Mouse (Mus musculus) heart, postnatal 0 days (tissue): ENCODE results near the gene Dab1. TPM values are rescaled to one million over a fixed set of nuclear protein-coding genes. Genes with fewer than 3 reads are reported as not detected.

Source experiments
- ATAC-seq: fragments of 200-750 bp; cut with Nextera tagmentation; 2 replicates; pipeline ENCODE4 v1.8.0; 2017; ENCODE audit warnings: low read depth, moderate number of reproducible peaks, moderate library complexity; ENCODE audit not compliant: insufficient read depth
- DNase-seq: peaks from one replicate; pipeline ENCODE4 v3.0.0-alpha.2; 2016; ENCODE audit warnings: low spot score
- H3K27ac ChIP-seq: fragments of 300-500 bp; sonication (generic); 2 replicates; pipeline ENCODE4 v1.5.1; 2014; ENCODE audit warnings: low read depth, mild to moderate bottlenecking
- H3K27me3 ChIP-seq: fragments of 300-500 bp; sonication (generic); 2 replicates; pipeline ENCODE4 v1.6.1; 2014; ENCODE audit warnings: low read length, mixed read lengths; ENCODE audit not compliant: control insufficient read depth, insufficient read depth
- H3K36me3 ChIP-seq: fragments of 300-500 bp; sonication (generic); replicated peaks from 2 replicates; pipeline ENCODE4 v1.6.1; 2014; ENCODE audit warnings: low read length, mixed read lengths; ENCODE audit not compliant: control insufficient read depth, insufficient read depth
- H3K4me1 ChIP-seq: fragments of 300-500 bp; sonication (generic); 2 replicates; pipeline ENCODE4 v1.6.1; 2014; ENCODE audit warnings: antibody characterized with exemption; ENCODE audit not compliant: control insufficient read depth, insufficient read depth
- H3K4me2 ChIP-seq: fragments of 300-500 bp; sonication (generic); 2 replicates; pipeline ENCODE4 v1.6.1; 2014; ENCODE audit warnings: low read depth, mild to moderate bottlenecking, low read length, moderate library complexity
- H3K4me3 ChIP-seq: fragments of 300-500 bp; sonication (generic); 2 replicates; pipeline ENCODE4 v1.5.1; 2014; ENCODE audit warnings: low read depth, low read length
- H3K9ac ChIP-seq: fragments of 300-500 bp; sonication (generic); replicated peaks from 2 replicates; pipeline ENCODE4 v1.6.1; 2014; ENCODE audit warnings: low read depth, low read length, mixed read lengths
- H3K9me3 ChIP-seq: fragments of 300-500 bp; sonication (generic); replicated peaks from 2 replicates; pipeline ENCODE4 v1.6.1; 2016; ENCODE audit warnings: low read length; ENCODE audit not compliant: control insufficient read depth
- CTCF ChIP-seq: IDR thresholded peaks from 2 replicates; pipeline ENCODE4 v1.5.1; 2016; ENCODE audit warnings: antibody characterized with exemption, control low read depth, low read depth
- EP300 ChIP-seq: IDR thresholded peaks from 2 replicates; pipeline ENCODE4 v1.6.1; 2016; ENCODE audit warnings: antibody characterized with exemption, low read depth
- WGBS: fragments of 180-500 bp; shearing (Covaris S2); extraction: QIAGEN DNeasy Blood & Tissue Kit; methylation state at CpG from one replicate; pipeline ENCODE4 v1.1.7; 2014; 5-methylcytosine and 5-hydroxymethylcytosine counted together
- polyA plus RNA-seq: library from polyadenylated mRNA; unstranded; fragments of >200 nt; fragmentation: Nextera tagmentation; extraction: Ambion mirVana; gene quantifications from 2 replicates; pipeline ENCODE4 v1.2.1, GENCODE M21; 2015
- total RNA-seq: library from RNA; depleted of rRNA; stranded (reverse); fragments of >200 nt; gene quantifications from 2 replicates; pipeline ENCODE4 v1.2.3, GENCODE M21; 2014; ENCODE audit warnings: low replicate concordance

Dab1 gene
- total and polyA plus RNA-seq, 2 experiments from 2014 or later = 0.27 TPM; not detected in 1

DNA sequence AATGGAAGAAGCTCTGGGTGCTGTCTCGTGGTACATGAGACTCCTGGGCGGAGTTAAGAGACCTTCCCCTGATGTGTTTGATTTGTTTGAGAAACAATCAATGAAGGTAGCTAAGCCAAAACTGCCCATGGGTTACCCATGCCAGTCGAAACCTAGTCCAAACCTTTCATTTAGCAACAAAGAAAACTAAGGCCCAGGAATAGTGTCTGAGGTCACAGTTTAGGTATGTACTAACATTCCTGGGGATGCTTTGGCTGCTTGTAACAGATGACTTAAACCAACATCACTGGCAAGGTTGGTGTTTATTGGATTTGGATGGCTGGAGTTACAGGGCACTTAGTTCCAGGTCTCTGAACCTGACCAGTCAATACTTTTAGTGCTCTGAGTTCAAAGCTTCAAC is 610.1 kb downstream of the Dab1 start:
- no peak for ATAC-seq
- H3K36me3 ChIP-seq = no peaks in the 10 kb centered on the region
- DNase-seq = no peak
- no peak overlapping the region for H3K9ac ChIP-seq
- no peaks in the 10 kb centered on the region for H3K27me3 ChIP-seq
- H3K9me3 ChIP-seq = no peaks in the 10 kb centered on the region
- no peak overlapping the region for H3K4me3 ChIP-seq
- no peak overlapping the region for H3K27ac ChIP-seq
- TF ChIP-seq EP300 = no peak
- 49% methylated on average over 3 of the region's 3 CpGs for WGBS
- no peak overlapping the region for H3K4me2 ChIP-seq
- no peaks in the 10 kb centered on the region for H3K4me1 ChIP-seq

DNA sequence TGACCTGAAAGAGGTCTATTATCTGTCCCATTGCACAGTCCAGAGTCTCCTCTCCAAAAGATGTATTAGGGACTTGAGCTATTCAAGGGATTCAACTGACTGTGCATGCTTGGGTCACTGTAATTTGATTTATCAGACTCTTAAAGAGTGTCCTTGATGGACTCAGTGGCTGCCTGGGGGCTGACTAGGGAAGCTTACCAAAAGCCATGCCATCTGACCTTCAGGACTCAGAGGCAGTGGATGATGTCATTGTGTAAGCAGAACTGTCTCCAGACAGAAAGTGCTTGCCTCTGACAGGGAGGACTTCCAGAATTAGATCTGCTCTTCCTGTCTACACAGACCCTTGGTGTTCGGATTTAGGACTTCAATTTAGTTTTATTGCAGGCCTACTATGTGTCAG is 627.3 kb downstream of the Dab1 start:
- Histone ChIP-seq H3K4me3 (no peak overlapping the region), H3K9ac (no peak overlapping the region), H3K27me3 (no peaks in the 10 kb centered on the region), H3K4me1 (no peaks in the 10 kb centered on the region), H3K4me2 (no peak overlapping the region), H3K27ac (no peak overlapping the region), H3K9me3 (no peaks in the 10 kb centered on the region), H3K36me3 (no peaks in the 10 kb centered on the region)
- ATAC-seq = peak; percentile 41; the same call in 1 of the 2 replicates
- 13% methylated on average over 1 of the region's 1 CpGs for WGBS
- TF ChIP-seq CTCF = no peak
- TF ChIP-seq EP300 = no peak
- DNase-seq = peak; percentile 12

- Histone ChIP-seq H3K27me3 (no peaks in the 10 kb centered on the region), H3K27ac (no peak overlapping the region), H3K4me1 (no peaks in the 10 kb centered on the region), H3K4me3 (no peak overlapping the region), H3K36me3 (no peaks in the 10 kb centered on the region), H3K4me2 (no peak overlapping the region), H3K9ac (no peak overlapping the region), H3K9me3 (no peaks in the 10 kb centered on the region)
- WGBS = 69% methylated on average over 6 of the region's 6 CpGs
- TF ChIP-seq CTCF (no peak), EP300 (no peak)
- DNase-seq = no peak
- ATAC-seq = no peak
Observed at GRCm38 (mm10) chr4:104249462-104249861, 630.3 kb downstream of the Dab1 start.

DNA sequence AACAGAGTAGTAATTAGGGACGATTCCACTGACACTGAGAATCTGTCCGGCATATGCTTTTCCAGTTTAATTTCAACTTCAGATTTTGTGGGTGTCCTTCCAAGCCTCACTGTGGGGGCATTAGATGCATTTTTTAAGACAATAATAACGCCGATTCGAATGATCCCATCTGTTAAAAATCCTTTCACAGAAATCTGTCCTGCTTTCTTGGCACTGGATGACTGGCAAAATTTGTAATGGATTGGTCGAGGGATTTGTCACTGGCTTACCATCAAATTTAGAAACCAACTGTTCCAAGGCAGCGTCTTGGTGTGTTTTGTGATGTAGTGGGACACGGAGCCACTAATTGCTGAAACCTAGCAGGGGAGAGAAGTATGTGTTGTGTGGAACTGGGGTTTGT is 638.6 kb downstream of the Dab1 start:
- 84% methylated on average over 8 of the region's 8 CpGs for WGBS
- Histone ChIP-seq H3K9me3 (no peaks in the 10 kb centered on the region), H3K4me3 (no peak overlapping the region), H3K36me3 (no peaks in the 10 kb centered on the region), H3K27ac (no peak overlapping the region), H3K4me2 (no peak overlapping the region), H3K9ac (no peak overlapping the region), H3K27me3 (no peaks in the 10 kb centered on the region), H3K4me1 (no peaks in the 10 kb centered on the region)
- TF ChIP-seq EP300 (no peak), CTCF (no peak)
- DNase-seq (no peak), ATAC-seq (no peak)

DNA sequence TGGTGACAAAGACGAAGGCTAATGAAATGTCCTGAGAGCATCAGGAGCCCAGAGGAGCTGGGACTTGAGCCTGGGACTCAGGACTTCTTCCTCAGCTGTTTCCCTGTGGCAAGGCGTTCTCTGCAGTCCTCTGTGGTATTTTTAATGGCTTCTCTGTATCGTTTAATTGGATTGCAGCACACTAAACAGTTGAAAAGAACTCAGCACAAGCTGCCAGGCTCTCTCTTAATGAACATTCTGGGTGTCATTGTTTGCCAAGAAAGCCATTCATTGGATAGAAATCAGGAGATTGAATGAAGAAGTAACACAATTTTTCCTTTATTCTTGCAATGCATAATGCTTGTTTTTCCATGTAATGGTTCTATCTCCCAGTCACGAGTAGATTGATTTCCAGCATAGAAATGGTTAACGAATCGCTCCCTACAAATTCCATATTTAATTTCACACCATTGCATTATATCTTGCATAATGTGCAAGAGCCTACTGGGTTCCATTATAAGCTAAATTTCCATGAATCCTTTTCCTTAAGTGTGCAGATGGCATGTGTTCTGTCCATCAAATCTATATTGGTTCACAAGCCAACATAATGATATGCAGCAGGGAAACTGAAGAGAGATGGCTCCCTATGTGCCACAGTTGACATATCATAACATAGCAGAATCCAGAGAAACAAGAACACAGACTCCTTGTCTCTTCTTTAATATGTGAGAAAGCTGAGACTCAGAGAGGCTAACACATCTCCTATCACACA is 650.4 kb downstream of the Dab1 start:
- Histone ChIP-seq H3K27ac (no peak overlapping the region), H3K4me1 (no peaks in the 10 kb centered on the region), H3K4me3 (no peak overlapping the region), H3K36me3 (no peaks in the 10 kb centered on the region), H3K4me2 (no peak overlapping the region), H3K9me3 (no peaks in the 10 kb centered on the region), H3K27me3 (no peaks in the 10 kb centered on the region), H3K9ac (no peak overlapping the region)
- DNase-seq (no peak), ATAC-seq (no peak)
- WGBS = 67% methylated on average over 6 of the region's 6 CpGs
- TF ChIP-seq EP300 (no peak), CTCF (no peak)

- Histone ChIP-seq H3K4me2 (no peak overlapping the region), H3K4me1 (no peaks in the 10 kb centered on the region), H3K9ac (no peak overlapping the region), H3K9me3 (no peaks in the 10 kb centered on the region), H3K27me3 (no peaks in the 10 kb centered on the region), H3K27ac (no peak overlapping the region), H3K4me3 (no peak overlapping the region), H3K36me3 (no peaks in the 10 kb centered on the region)
- ATAC-seq (no peak), DNase-seq (no peak)
- no peak for TF ChIP-seq EP300
- TF ChIP-seq CTCF = no peak
- 75% methylated on average over 5 of the region's 5 CpGs for WGBS
Observed at GRCm38 (mm10) chr4:104270173-104270557, 651.0 kb downstream of the Dab1 start.
